Mouse (Mus musculus): ENCODE results near the gene Emid1.

Gene Emid1

DNA sequence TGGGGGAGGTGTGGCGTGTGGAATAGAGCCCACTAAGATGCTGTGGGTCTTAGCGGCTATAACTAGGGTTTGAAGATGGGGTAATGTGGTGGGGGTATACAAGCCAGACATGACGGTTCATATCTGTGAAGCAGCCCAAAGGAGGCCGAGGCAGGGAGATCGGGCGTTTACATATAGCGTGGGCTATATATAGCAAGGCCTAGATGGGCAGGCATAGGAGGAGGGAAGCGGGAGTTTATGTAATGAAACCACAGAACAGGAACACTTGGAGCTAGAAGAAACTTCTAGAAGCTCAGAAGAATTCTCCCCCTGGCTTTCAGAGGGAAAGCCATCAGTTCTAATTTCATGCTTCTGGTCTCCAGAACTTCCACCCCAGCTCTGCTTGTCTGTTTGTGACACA, 11.4 kb upstream of the Emid1 start:
- in situ Hi-C loops (cut with MboI, MseI) = loop anchor here (10.0 kb wide), 1 partner anchor 301 kb away; no protein-coding TSS in a partner anchor

DNA sequence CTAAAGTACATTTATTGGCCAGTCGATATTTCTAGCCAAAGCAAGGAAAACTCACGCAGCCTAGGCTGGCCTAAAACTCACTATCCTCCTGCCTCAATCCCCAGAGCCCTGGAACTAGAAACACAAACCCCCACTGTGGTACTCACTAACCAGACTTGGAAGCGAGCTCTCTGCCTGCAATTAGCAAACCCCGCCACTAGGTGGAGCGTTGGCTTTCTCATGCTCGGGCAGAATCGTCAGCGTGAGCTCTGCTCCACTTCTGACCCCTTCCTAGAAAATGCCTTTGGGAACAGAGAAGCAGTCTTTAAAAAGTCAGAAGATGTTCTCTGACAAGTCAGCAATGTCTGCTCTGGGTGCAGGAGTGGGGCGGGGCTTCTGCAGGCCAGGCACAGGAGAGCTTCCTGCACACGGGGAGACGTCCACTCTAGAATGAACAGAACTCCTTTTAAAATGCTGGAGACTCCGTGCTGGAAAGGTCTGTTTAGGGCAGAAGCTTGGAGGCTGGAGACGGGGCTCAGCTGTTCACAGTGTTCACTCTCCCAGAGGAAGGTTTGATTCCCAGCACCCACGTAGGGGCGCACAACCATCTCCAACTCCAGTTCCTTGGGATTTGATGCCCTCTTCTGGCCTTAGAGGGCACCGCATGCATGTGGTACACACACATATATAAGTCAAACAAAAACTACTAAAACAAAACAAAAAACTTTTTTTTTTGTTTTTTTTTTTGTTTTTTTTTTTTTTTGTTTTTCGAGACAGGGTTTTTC, 8.8 kb upstream of the Emid1 start:
- in situ Hi-C loops (cut with MboI, MseI) = loop anchor here (10.0 kb wide), 1 partner anchor 304 kb away; no protein-coding TSS in a partner anchor

DNA sequence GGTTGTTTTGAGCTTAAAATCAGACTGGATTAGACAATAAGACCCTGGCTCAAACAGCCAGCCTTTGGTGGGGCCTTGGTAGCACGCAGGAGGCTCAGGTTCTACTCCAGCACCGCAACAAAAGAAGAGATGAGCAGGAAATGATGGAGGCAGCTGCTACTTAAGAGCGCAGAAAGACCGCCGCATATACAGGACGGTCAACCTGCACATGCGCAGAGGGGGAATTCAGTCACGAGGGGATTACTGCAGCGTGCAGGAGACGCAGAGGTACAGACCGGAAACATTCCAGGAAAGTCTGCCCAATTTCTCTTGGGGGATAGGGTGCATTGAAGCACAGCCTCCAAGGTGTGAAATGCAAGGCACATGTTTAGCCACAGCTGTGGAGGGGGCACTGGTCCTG, 6.0 kb upstream of the Emid1 start:
- in situ Hi-C loops (cut with MboI, MseI) = no loop called here

GRCm38 (mm10) chr11:5154961-5155805, 3.1 kb upstream of the Emid1 start:
- in situ Hi-C loops (cut with MboI, MseI) = no loop called here

GRCm38 (mm10) chr11:5151247-5151630, 818 bp downstream of the Emid1 start:
- in situ Hi-C loops (cut with MboI, MseI) = no loop called here

- in situ Hi-C loops (cut with MboI, MseI) = no loop called here
Measured at GRCm38 (mm10) chr11:5150416-5151246, 1.4 kb downstream of the Emid1 start.

- in situ Hi-C loops (cut with MboI, MseI) = no loop called here
Measured at GRCm38 (mm10) chr11:5149955-5150354, 2.1 kb downstream of the Emid1 start.

DNA sequence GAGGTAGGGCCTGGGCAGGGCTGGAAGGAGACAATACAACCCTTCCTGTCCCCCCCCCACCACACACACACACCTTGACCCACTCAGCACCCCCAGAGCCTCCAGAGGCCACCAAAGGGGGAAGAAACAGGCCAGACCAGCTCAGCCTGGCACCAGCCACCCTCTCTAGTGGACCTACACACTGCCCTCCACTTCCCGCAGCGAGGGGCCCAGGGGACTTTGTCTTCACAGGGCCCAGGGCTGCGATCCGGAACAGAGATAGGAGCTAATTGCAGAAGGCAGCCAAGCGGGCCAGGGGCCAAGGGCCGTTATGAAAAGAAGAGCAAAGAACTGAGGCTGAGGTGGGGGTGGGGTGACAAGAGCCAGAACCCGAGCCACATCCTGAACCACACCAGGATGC, 2.8 kb downstream of the Emid1 start:
- in situ Hi-C loops (cut with MboI, MseI) = no loop called here

- in situ Hi-C loops (cut with MboI, MseI) = no loop called here
Measured at GRCm38 (mm10) chr11:5145600-5145999, 6.5 kb downstream of the Emid1 start.

DNA sequence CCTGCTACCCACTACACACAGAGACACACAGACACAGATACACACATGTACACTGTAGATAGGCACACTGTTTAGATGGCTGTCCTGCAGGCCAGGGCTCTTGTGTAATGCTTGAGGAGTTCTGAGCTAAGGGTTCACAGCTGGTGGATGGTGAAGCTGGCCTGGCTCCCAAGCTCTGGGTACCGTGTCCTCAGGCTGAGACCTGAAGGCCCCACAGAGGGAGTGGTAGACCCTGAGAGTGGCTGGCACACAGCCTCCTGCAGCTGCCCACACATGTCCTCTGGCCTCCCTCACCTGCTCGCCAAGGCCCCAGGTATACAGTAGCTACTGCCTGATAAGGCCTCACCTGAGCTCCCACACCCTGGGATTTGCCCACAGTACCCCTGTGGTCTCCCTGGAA, 10.1 kb downstream of the Emid1 start:
- in situ Hi-C loops (cut with MboI, MseI) = no loop called here

DNA sequence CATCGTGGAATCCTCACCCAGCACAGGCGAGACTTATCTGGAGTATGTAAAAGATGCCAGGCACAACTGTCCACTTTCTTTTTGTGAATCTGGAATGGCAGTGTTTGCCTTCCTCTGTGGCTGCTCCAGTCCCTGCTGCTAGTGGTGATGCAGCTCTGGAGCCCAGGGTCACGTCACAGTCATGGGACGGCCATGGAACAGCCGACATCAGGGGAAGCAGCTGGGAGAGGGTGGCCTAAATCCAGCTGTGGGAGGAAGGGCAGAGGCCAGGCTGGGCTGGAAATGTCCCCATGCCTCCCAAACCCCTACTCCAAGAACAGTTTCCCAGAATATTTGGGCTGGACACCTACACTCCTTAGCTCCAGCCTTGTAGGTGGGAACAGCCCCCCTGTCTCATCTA, 10.8 kb downstream of the Emid1 start:
- in situ Hi-C loops (cut with MboI, MseI) = no loop called here

DNA sequence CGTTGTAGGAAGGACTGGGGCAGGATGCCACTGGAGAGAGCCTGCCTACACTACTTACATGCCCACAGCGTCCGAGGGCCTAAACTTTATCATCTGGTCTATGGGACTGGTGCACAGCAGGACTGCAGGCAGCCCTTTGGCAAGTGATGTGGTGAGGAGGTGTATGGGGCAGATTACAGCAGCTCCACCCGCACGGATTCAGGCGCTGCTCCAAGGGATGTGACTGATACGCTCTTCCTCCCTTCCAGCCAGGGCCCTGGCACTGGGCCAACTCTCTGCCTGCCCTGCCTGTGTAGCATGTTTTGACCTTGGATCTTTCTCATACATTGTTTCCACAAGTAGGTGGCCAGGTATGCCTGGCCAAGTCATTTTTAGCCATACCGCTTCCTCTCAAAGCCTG, 11.4 kb downstream of the Emid1 start:
- in situ Hi-C loops (cut with MboI, MseI) = no loop called here

DNA sequence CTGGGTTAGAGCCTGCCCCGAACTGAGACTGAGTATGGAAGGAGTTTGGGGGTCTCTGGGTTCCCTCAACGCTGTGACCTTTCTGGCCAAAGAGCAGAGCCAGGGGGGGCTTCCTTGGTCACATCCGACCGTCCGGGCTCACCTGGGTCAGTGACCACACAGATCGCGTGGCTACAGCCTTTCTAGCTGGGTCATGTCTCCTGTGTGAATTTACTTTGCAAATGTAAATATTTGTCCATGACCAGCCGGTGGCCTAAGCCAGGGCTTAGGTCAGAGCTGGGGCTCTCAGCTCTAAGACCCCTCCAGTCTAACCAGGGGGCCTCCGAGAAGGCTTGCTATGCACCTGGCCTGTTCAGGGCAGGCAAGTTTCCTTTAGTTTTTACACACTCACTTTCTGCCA, 12.7 kb downstream of the Emid1 start:
- in situ Hi-C loops (cut with MboI, MseI) = no loop called here

- in situ Hi-C loops (cut with MboI, MseI) = no loop called here
Measured at GRCm38 (mm10) chr11:5138642-5139041, 13.4 kb downstream of the Emid1 start.

- in situ Hi-C loops (cut with MboI, MseI) = no loop called here
Measured at GRCm38 (mm10) chr11:5135914-5136313, 16.1 kb downstream of the Emid1 start.

DNA sequence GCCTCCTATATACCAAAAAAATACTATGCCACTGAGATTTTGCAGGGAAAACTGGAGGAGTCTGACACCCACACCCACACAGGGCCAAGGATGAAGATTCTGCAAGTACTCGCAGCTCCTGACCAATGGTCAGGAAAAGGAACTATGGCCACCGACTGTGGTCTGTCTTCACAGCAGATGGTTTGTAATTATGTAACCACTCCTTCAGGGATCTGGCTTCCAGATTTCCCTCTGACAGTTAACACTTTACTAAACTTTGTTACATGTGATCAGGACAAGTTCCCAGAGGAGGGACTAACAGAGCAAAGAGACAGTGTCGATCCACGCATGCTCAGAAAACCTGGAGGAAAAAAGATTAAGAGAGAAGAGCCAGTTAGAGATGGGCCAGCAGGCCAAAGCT, 19.3 kb downstream of the Emid1 start:
- in situ Hi-C loops (cut with MboI, MseI) = no loop called here

- in situ Hi-C loops (cut with MboI, MseI) = no loop called here
Measured at GRCm38 (mm10) chr11:5130111-5130665, 21.9 kb downstream of the Emid1 start.

- in situ Hi-C loops (cut with MboI, MseI) = loop anchor here (10.0 kb wide), 1 partner anchor 106 kb away; no protein-coding TSS in a partner anchor
Measured at GRCm38 (mm10) chr11:5129035-5129480, 23.0 kb downstream of the Emid1 start.

DNA sequence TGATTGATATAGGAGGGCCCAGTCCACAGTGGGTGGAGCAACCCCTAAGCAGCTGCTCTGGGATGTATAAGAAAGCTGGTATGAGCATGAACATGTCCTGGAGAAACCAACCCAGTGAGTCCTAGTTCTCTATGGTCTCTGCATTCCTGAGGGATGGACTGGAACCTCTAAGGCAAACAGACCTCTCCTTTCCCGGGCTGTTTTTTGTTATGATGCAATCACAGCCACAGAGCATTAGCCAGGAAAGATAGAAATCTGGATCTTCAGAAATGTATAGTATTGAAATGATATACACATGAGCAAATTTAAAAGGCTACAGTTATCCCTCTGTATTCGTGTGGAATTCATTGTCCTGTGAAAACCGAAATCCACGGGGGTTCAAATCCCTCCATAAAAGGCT, 26.3 kb downstream of the Emid1 start:
- in situ Hi-C loops (cut with MboI, MseI) = loop anchor here (10.0 kb wide), 1 partner anchor 109 kb away; no protein-coding TSS in a partner anchor

GRCm38 (mm10) chr11:5114931-5115581, 37.0 kb downstream of the Emid1 start:
- in situ Hi-C loops (cut with MboI, MseI) = loop anchor here (5.0 kb wide), 1 partner anchor 362 kb away; no protein-coding TSS in a partner anchor

GRCm38 (mm10) chr11:5113645-5114044, 38.4 kb downstream of the Emid1 start:
- in situ Hi-C loops (cut with MboI, MseI) = no loop called here

All from regulatory T cell (primary cell).